8 mouse cellular contexts compared by ENCODE assay signal in genomic region chr11:87404111-87404853, GRCm38 (mm10). TPM values are rescaled to one million over a fixed set of nuclear protein-coding genes. Genes with fewer than 3 reads are reported as not detected.
DNase-seq lines count a peak whose midpoint lies in the region; ATAC-seq and TF ChIP-seq lines count a peak whose summit lies in the region.

No protein-coding gene starts in this region.

- H3K27me3 ChIP-seq in CH12.LX (replicated peaks): no peaks in the 10 kb centered on the region
- no peaks in the 10 kb centered on the region for H3K27me3 ChIP-seq in forebrain, embryonic 12.5 days
- no peaks in the 10 kb centered on the region for H3K27me3 ChIP-seq in liver, postnatal 0 days (ENCODE audit: insufficient read depth, low read length)
- no peaks in the 10 kb centered on the region for H3K27me3 ChIP-seq in neural tube, embryonic 14.5 days (ENCODE audit: control insufficient read depth, insufficient read depth, low read length)

- no peaks in the 10 kb centered on the region for H3K9me3 ChIP-seq in CH12.LX (replicated peaks; ENCODE audit: low read length)
- H3K9me3 ChIP-seq in forebrain, embryonic 12.5 days: no peaks in the 10 kb centered on the region
- no peaks in the 10 kb centered on the region for H3K9me3 ChIP-seq in liver, postnatal 0 days (ENCODE audit: low read length)
- no peaks in the 10 kb centered on the region for H3K9me3 ChIP-seq in neural tube, embryonic 14.5 days (ENCODE audit: control insufficient read depth, low read length)

- H3K4me1 ChIP-seq in CH12.LX (ENCODE audit: control insufficient read depth in 1 of 2, insufficient read depth in 2 of 2): peaks cover 3 to 22% of the 10 kb centered on the region in 2 experiments
- H3K4me1 ChIP-seq in forebrain, embryonic 12.5 days: peaks cover 5% of the 10 kb centered on the region
- H3K4me1 ChIP-seq in liver, postnatal 0 days (ENCODE audit: insufficient read depth): peaks cover 5% of the 10 kb centered on the region
- 0 out of 2 replicates have a peak, but pooled peaks cover 2% of the 10 kb centered on the region for H3K4me1 ChIP-seq in neural tube, embryonic 14.5 days (ENCODE audit: control insufficient read depth, insufficient read depth, low read length)

- H3K27ac ChIP-seq in CH12.LX (ENCODE audit: insufficient read depth, low read depth): peak overlapping the region; percentile 16
- peak overlapping the region; percentile 93 for H3K27ac ChIP-seq in forebrain, embryonic 12.5 days
- H3K27ac ChIP-seq in liver, postnatal 0 days (ENCODE audit: low read depth): peak overlapping the region; percentile 73
- peak overlapping the region; percentile 92 for H3K27ac ChIP-seq in neural tube, embryonic 14.5 days (ENCODE audit: low read depth, low read length)

- in situ Hi-C loops in CH12.LX (cut with MboI; ENCODE audit: low pct_ligation_motif_present, low pct_unique_long_range_greater_than_20kb, low sequenced_read_pairs): loop anchor here (10.0 kb wide), 1 partner anchor 179 kb away; no protein-coding TSS in a partner anchor

- TF ChIP-seq EP300 in CH12.LX (IDR thresholded peaks at IDR 0.05; ENCODE audit: low read length): peak; percentile 46; the same call in 1 of the 2 replicates
- peak; percentile 54; the same call in 1 of the 2 replicates for TF ChIP-seq EP300 in liver, postnatal 0 days (IDR thresholded peaks at IDR 0.05; ENCODE audit: low read depth)

- peak; percentile 94 for ATAC-seq in forebrain, embryonic 12.5 days (ENCODE audit: low FRiP score)
- ATAC-seq in liver, postnatal 0 days: peak; percentile 98
- peak; percentile 90 for ATAC-seq in neural tube, embryonic 14.5 days (ENCODE audit: low read depth)

- peaks cover 0 to 12% of the 10 kb centered on the region in 2 experiments for H3K36me3 ChIP-seq in CH12.LX (replicated peaks in 1 of 2; ENCODE audit: control insufficient read depth in 1 of 2, insufficient read depth in 1 of 2, low read length in 1 of 2)
- no peaks in the 10 kb centered on the region for H3K36me3 ChIP-seq in forebrain, embryonic 12.5 days (replicated peaks)
- no peaks in the 10 kb centered on the region for H3K36me3 ChIP-seq in liver, postnatal 0 days (replicated peaks; ENCODE audit: insufficient read depth, low read length)
- no peaks in the 10 kb centered on the region for H3K36me3 ChIP-seq in neural tube, embryonic 14.5 days (ENCODE audit: control insufficient read depth, insufficient read depth, low read length)

- dilution Hi-C loops in CH12.LX (cut with MboI; ENCODE audit: extremely low pct_ligation_motif_present, extremely low pct_unique_long_range_greater_than_20kb, low sequenced_read_pairs): no loop called here

- WGBS in forebrain, embryonic 12.5 days: 2% methylated on average over 58 of the region's 58 CpGs
- WGBS in large intestine, adult 2 months: under 1% methylated on average over 58 of the region's 58 CpGs
- WGBS in liver, postnatal 0 days (ENCODE audit: insufficient replicate concordance): 2% methylated on average over 57 of the region's 58 CpGs
- 2% methylated on average over 58 of the region's 58 CpGs for WGBS in neural tube, embryonic 14.5 days

- intact Hi-C loops in heart, postnatal 10 days (cut with DNase I): loop anchor here (2.0 kb wide), 1 partner anchor 17 kb away; no protein-coding TSS in a partner anchor

- H3K4me3 ChIP-seq in CH12.LX (replicated peaks in 1 of 3; ENCODE audit: low read depth in 2 of 3, low read length in 2 of 3, poor library complexity in 1 of 3): peak overlapping the region; percentile 57
- H3K4me3 ChIP-seq in forebrain, embryonic 12.5 days (replicated peaks): peak overlapping the region; percentile 64
- H3K4me3 ChIP-seq in liver, postnatal 0 days (ENCODE audit: low read depth, low read length): peak overlapping the region; percentile 62
- peak overlapping the region; percentile 45 for H3K4me3 ChIP-seq in neural tube, embryonic 14.5 days (ENCODE audit: low read depth, low read length)

- no peaks in the 10 kb centered on the region for H3K79me2 ChIP-seq in CH12.LX (replicated peaks; ENCODE audit: control insufficient read depth, extremely low read depth, insufficient read depth, poor library complexity, severe bottlenecking)

- peak; percentile 83 for TF ChIP-seq POLR2A in CH12.LX (IDR thresholded peaks at IDR 0.05; ENCODE audit: low read depth, low read length)

- H3K9ac ChIP-seq in CH12.LX (ENCODE audit: insufficient read depth, low read depth): peak overlapping the region; percentile 93
- H3K9ac ChIP-seq in forebrain, embryonic 12.5 days: peak overlapping the region; percentile 77
- peak overlapping the region; percentile 75 for H3K9ac ChIP-seq in liver, postnatal 0 days (replicated peaks)
- peak overlapping the region; percentile 59 for H3K9ac ChIP-seq in neural tube, embryonic 14.5 days (replicated peaks; ENCODE audit: low read depth, low read length)

- no peak for TF ChIP-seq RAD21 in CH12.LX (IDR thresholded peaks at IDR 0.05; ENCODE audit: low read depth, low read length)

- peak; percentile 97 for DNase-seq in CH12.LX (ENCODE audit: extremely low read depth)
- peak; percentile 90 for DNase-seq in c-Kit-positive CD71-positive TER-119-negative erythroid progenitor cells, embryonic 14.5 days (ENCODE audit: low read depth)
- DNase-seq in heart, postnatal 10 days: peak; percentile 97
- DNase-seq in large intestine, adult 2 months (ENCODE audit: low read depth, low spot score): peak; percentile 80
- peak; percentile 98 for DNase-seq in liver, postnatal 0 days
- DNase-seq in testis, postnatal 10 days (ENCODE audit: low spot score): peak; percentile 99

- peak in 1 of 2 experiments; percentile 23; a peak in 2 of 4 replicates for TF ChIP-seq CTCF in CH12.LX (conservative IDR thresholded peaks at IDR 0.05 in 1 of 2, IDR thresholded peaks at IDR 0.05 in 1 of 2; ENCODE audit: low read depth in 2 of 2, low read length in 2 of 2)
- TF ChIP-seq CTCF in liver, postnatal 0 days (IDR thresholded peaks at IDR 0.05; ENCODE audit: low read depth): no peak

- H3K4me2 ChIP-seq in CH12.LX (ENCODE audit: insufficient read depth, low read depth, poor library complexity, severe bottlenecking): peak overlapping the region; percentile 84
- H3K4me2 ChIP-seq in forebrain, embryonic 12.5 days: peak overlapping the region; percentile 62
- peak overlapping the region; percentile 75 for H3K4me2 ChIP-seq in liver, postnatal 0 days (ENCODE audit: low read depth, low read length)
- H3K4me2 ChIP-seq in neural tube, embryonic 14.5 days (ENCODE audit: low read depth, low read length): peak overlapping the region; percentile 71

TF ChIP-seq in CH12.LX, 34 proteins besides CTCF, POLR2A, EP300 and RAD21 (continues in another document):
- peak; percentile 85; the same call in 1 of the 2 replicates for TF ChIP-seq POLR2AphosphoS2 (IDR thresholded peaks at IDR 0.05; ENCODE audit: low read depth, low read length)
- TF ChIP-seq ELF1 (IDR thresholded peaks at IDR 0.05; ENCODE audit: low read depth, low read length): peak; percentile 67
- peak; percentile 90 for TF ChIP-seq IRF4 (IDR thresholded peaks at IDR 0.05; ENCODE audit: low read depth, low read length)
- peak; percentile 28; the same call in 1 of the 2 replicates for TF ChIP-seq CHD1 (IDR thresholded peaks at IDR 0.05; ENCODE audit: low read depth, low read length)
- TF ChIP-seq BHLHE40 (IDR thresholded peaks at IDR 0.05; ENCODE audit: low read depth, low read length): peak; percentile 100
- TF ChIP-seq HCFC1 (IDR thresholded peaks at IDR 0.05; ENCODE audit: low read depth, low read length): peak; percentile 71
- TF ChIP-seq SIN3A (IDR thresholded peaks at IDR 0.05; ENCODE audit: low read length): peak; percentile 97
- TF ChIP-seq CHD2 (IDR thresholded peaks at IDR 0.05; ENCODE audit: low read length): peak; percentile 86
- peak; percentile 44; the same call in 1 of the 2 replicates for TF ChIP-seq NRF1 (IDR thresholded peaks at IDR 0.05; ENCODE audit: low read depth, low read length)
- peak; percentile 15; the same call in 1 of the 2 replicates for TF ChIP-seq ZKSCAN1 (IDR thresholded peaks at IDR 0.05; ENCODE audit: borderline replicate concordance, low read depth, low read length)
- TF ChIP-seq ETS1 (conservative IDR thresholded peaks at IDR 0.05; ENCODE audit: low read depth, low read length): peak; percentile 95
- TF ChIP-seq GABPA (IDR thresholded peaks at IDR 0.05; ENCODE audit: insufficient replicate concordance, low read depth, low read length): peak; percentile 85
- peak; percentile 58 for TF ChIP-seq UBTF (IDR thresholded peaks at IDR 0.05; ENCODE audit: low read depth, low read length)
- no peak; the same call in 1 of the 2 replicates for TF ChIP-seq SMC3 (IDR thresholded peaks at IDR 0.05; ENCODE audit: low read depth, low read length)

RNA-seq across cellular contexts. Expression of gene Rad51c, which starts 0.5 kb away (rescaled TPM):
- total RNA-seq in CH12.LX (2012; rRNA removed) (5.3 and 6.8 TPM in 2 replicates), CH12.LX (2014; rRNA removed) (5.6 and 6.3 TPM in 2 replicates)
- polyA plus RNA-seq in CH12.LX (2012; ENCODE audit: insufficient read length, low read depth): 4.8 and 6.1 TPM in 2 replicates
- 11.8 and 12.1 TPM in 2 replicates for polyA plus RNA-seq in forebrain, embryonic 12.5 days (2016; fragmentation: Nextera tagmentation; extraction: Ambion mirVana)
- total RNA-seq in heart, postnatal 10 days (2021): 1 to 10 TPM; 3.7 to 4.4 TPM
- 0.73 and 0.85 TPM in 2 replicates for polyA plus RNA-seq in large intestine, adult 2 months (2012; rRNA removed)
- polyA plus RNA-seq in liver, postnatal 0 days (2015; fragmentation: Nextera tagmentation; extraction: Ambion mirVana): 1.6 and 2.6 TPM in 2 replicates
- polyA plus RNA-seq in neural tube, embryonic 14.5 days (2014; fragmentation: Nextera tagmentation; extraction: Ambion mirVana): 4.9 and 6.0 TPM in 2 replicates

RNA-seq across cellular contexts. Expression of gene Tex14, which starts 0.6 kb away (rescaled TPM):
- 1.4 and 1.5 TPM in 2 replicates for total RNA-seq in CH12.LX (2012; rRNA removed)
- 1.4 and 2.1 TPM in 2 replicates for total RNA-seq in CH12.LX (2014; rRNA removed)
- 1.3 and 1.6 TPM in 2 replicates for polyA plus RNA-seq in CH12.LX (2012; ENCODE audit: insufficient read length, low read depth)
- 0.35 and 0.42 TPM in 2 replicates for polyA plus RNA-seq in forebrain, embryonic 12.5 days (2016; fragmentation: Nextera tagmentation; extraction: Ambion mirVana)
- under 1 TPM; 0.10 to 0.47 TPM for total RNA-seq in heart, postnatal 10 days (2021)
- 0.12 and 0.64 TPM in 2 replicates for polyA plus RNA-seq in large intestine, adult 2 months (2012; rRNA removed)
- polyA plus RNA-seq in liver, postnatal 0 days (2015; fragmentation: Nextera tagmentation; extraction: Ambion mirVana): 0.24 TPM in 1 of 2 replicates, not detected in the other
- 0.51 and 0.64 TPM in 2 replicates for polyA plus RNA-seq in neural tube, embryonic 14.5 days (2014; fragmentation: Nextera tagmentation; extraction: Ambion mirVana)

RNA-seq across cellular contexts. Expression of gene Ppm1e, which starts 45.5 kb away (rescaled TPM):
- total RNA-seq in CH12.LX (2012; rRNA removed) (0.50 and 0.64 TPM in 2 replicates), CH12.LX (2014; rRNA removed) (0.66 and 0.74 TPM in 2 replicates)
- 0.86 and 1.1 TPM in 2 replicates for polyA plus RNA-seq in CH12.LX (2012; ENCODE audit: insufficient read length, low read depth)
- polyA plus RNA-seq in forebrain, embryonic 12.5 days (2016; fragmentation: Nextera tagmentation; extraction: Ambion mirVana): 18.4 and 20.5 TPM in 2 replicates
- 10 to 100 TPM; 12.7 to 13.7 TPM for total RNA-seq in heart, postnatal 10 days (2021)
- polyA plus RNA-seq in large intestine, adult 2 months (2012; rRNA removed): 0.69 and 1.1 TPM in 2 replicates
- polyA plus RNA-seq in liver, postnatal 0 days (2015; fragmentation: Nextera tagmentation; extraction: Ambion mirVana): 0.70 and 1.2 TPM in 2 replicates
- 39.3 and 40.2 TPM in 2 replicates for polyA plus RNA-seq in neural tube, embryonic 14.5 days (2014; fragmentation: Nextera tagmentation; extraction: Ambion mirVana)

Comparison
In these comparisons a context has a peak if more than half of its experiments do, and no peak if none do; other contexts are left out.
1. Peak in every context shown above with its lines: DNase-seq, ATAC-seq, H3K4me3 ChIP-seq and H3K27ac ChIP-seq.
2. H3K27ac ChIP-seq: peak in every context shown above with its lines; median percentile 93 in forebrain, embryonic 12.5 days; 92 in neural tube, embryonic 14.5 days; 73 in liver, postnatal 0 days; 16 in CH12.LX.